Mouse (Mus musculus) cortical plate, adult 2 months (tissue): Measurements from ENCODE around the gene Fcgr3.

Experiments used
- CTCF ChIP-seq: fragments of 200-500 bp; IDR thresholded peaks from 2 replicates; pipeline ENCODE4 v1.5.1; 2011; ENCODE audit warnings: mild to moderate bottlenecking, control low read depth, low read length; ENCODE audit not compliant: insufficient read depth; ENCODE audit errors: extremely low read depth
- POLR2A ChIP-seq: fragments of 200-500 bp; IDR thresholded peaks from 2 replicates; pipeline ENCODE4 v1.6.1; 2011; ENCODE audit warnings: mild to moderate bottlenecking, low read length, control low read depth; ENCODE audit not compliant: insufficient read depth; ENCODE audit errors: extremely low read depth

GRCm38 (mm10) chr1:171032691-171033090, 32.0 kb downstream of the Fcgr3 start:
- TF ChIP-seq CTCF (no peak), POLR2A (no peak)
